In genomic region chr5:99558231-99558630, GRCm38 (mm10) we compare ENCODE assay signal across 24 mouse cellular contexts.
"Had no signal": no experiment of that assay in that cellular context is flagged by ENCODE, and none has a peak within 500 bp of the region (broad histone marks: within the 10 kb centered on the region; RNA-seq: fewer than 3 reads in every experiment).

No protein-coding gene starts in this region.

- H3K4me1 ChIP-seq: kidney, embryonic 15.5 days; limb, embryonic 15.5 days had no signal

- H3K9me3 ChIP-seq: heart, embryonic 10.5 days; heart, embryonic 13.5 days; heart, embryonic 15.5 days; hindbrain, embryonic 13.5 days; hindbrain, embryonic 15.5 days; kidney, embryonic 15.5 days; limb, embryonic 13.5 days; limb, embryonic 15.5 days had no signal

- H3K27ac ChIP-seq: heart, embryonic 13.5 days; heart, embryonic 15.5 days; hindbrain, embryonic 13.5 days; hindbrain, embryonic 15.5 days; hindbrain, postnatal 0 days; kidney, embryonic 15.5 days; kidney, postnatal 0 days; limb, embryonic 13.5 days; limb, embryonic 15.5 days had no signal

- H3K9ac ChIP-seq: heart, embryonic 13.5 days; heart, embryonic 15.5 days; hindbrain, embryonic 13.5 days; hindbrain, embryonic 15.5 days; kidney, embryonic 15.5 days; limb, embryonic 13.5 days; limb, embryonic 15.5 days had no signal

- H3K4me2 ChIP-seq: heart, embryonic 13.5 days; heart, embryonic 15.5 days; hindbrain, embryonic 13.5 days; hindbrain, embryonic 15.5 days; kidney, embryonic 15.5 days; limb, embryonic 13.5 days; limb, embryonic 15.5 days had no signal

- H3K4me3 ChIP-seq: heart, embryonic 10.5 days; heart, embryonic 13.5 days; heart, embryonic 15.5 days; hindbrain, embryonic 13.5 days; hindbrain, embryonic 15.5 days; kidney, embryonic 15.5 days; limb, embryonic 13.5 days; limb, embryonic 15.5 days had no signal

- ATAC-seq: hindbrain, postnatal 0 days; intestine, embryonic 16.5 days had no signal

- H3K27me3 ChIP-seq: heart, embryonic 13.5 days; heart, embryonic 15.5 days; kidney, embryonic 15.5 days; limb, embryonic 13.5 days; limb, embryonic 15.5 days had no signal

- H3K36me3 ChIP-seq: heart, embryonic 10.5 days; heart, embryonic 13.5 days; heart, embryonic 15.5 days; hindbrain, embryonic 13.5 days; hindbrain, embryonic 15.5 days; kidney, embryonic 15.5 days; limb, embryonic 13.5 days; limb, embryonic 15.5 days had no signal

- DNase-seq: gastrocnemius, postnatal 14 days; gastrocnemius, postnatal 36 days; heart, adult 18-20 months; heart, postnatal 14 days; heart, postnatal 36 days; kidney, adult 11 months; kidney, adult 2 months; kidney, adult 9 months; kidney, postnatal 14 days; kidney, postnatal 36 days; layer of hippocampus, adult 9-11 months; layer of hippocampus, postnatal 36 days; left cerebral cortex, postnatal 4 days had no signal
